Mouse (Mus musculus) kidney, embryonic 16.5 days (tissue): ENCODE results near the gene Ccdc153. TPM values are rescaled to one million over a fixed set of nuclear protein-coding genes. Genes with fewer than 3 reads are reported as not detected.

Experiments used
- ATAC-seq: fragments of 200-750 bp; cut with Nextera tagmentation; 2 replicates; pipeline ENCODE4 v1.8.0; 2017; ENCODE audit warnings: moderate TSS enrichment; ENCODE audit not compliant: low FRiP score, low TSS enrichment
- H3K27ac ChIP-seq: fragments of 300-500 bp; sonication (generic); 2 replicates; pipeline ENCODE4 v1.5.1; 2014; ENCODE audit warnings: low read length
- H3K27me3 ChIP-seq: fragments of 300-500 bp; sonication (generic); 2 replicates; pipeline ENCODE4 v1.6.1; 2014; ENCODE audit warnings: low read length, control low read depth, mixed read lengths; ENCODE audit not compliant: insufficient read depth
- H3K36me3 ChIP-seq: fragments of 300-500 bp; sonication (generic); 2 replicates; pipeline ENCODE4 v1.6.1; 2014; ENCODE audit warnings: low read length, control low read depth, mixed read lengths; ENCODE audit not compliant: insufficient read depth
- H3K4me1 ChIP-seq: fragments of 300-500 bp; sonication (generic); 2 replicates; pipeline ENCODE4 v1.6.1; 2014; ENCODE audit warnings: low read length, control low read depth, mixed read lengths; ENCODE audit not compliant: insufficient read depth
- H3K4me2 ChIP-seq: fragments of 300-500 bp; sonication (generic); replicated peaks from 2 replicates; pipeline ENCODE4 v1.6.1; 2014; ENCODE audit warnings: low read depth, low read length
- H3K4me3 ChIP-seq: fragments of 300-500 bp; sonication (generic); 2 replicates; pipeline ENCODE4 v1.5.1; 2014; ENCODE audit warnings: mild to moderate bottlenecking, low read length
- H3K9ac ChIP-seq: fragments of 300-500 bp; sonication (generic); replicated peaks from 2 replicates; pipeline ENCODE4 v1.6.1; 2014; ENCODE audit warnings: low read length
- H3K9me3 ChIP-seq: fragments of 300-500 bp; sonication (generic); 2 replicates; pipeline ENCODE4 v1.6.1; 2016; ENCODE audit warnings: low read length, control low read depth
- WGBS: fragments of 180-500 bp; shearing (Covaris S2); extraction: QIAGEN DNeasy Blood & Tissue Kit; methylation state at CpG from one replicate; pipeline ENCODE4 v1.1.7; 2014; 5-methylcytosine and 5-hydroxymethylcytosine counted together
- polyA plus RNA-seq: library from polyadenylated mRNA; unstranded; fragments of >200 nt; fragmentation: Nextera tagmentation; extraction: Ambion mirVana; gene quantifications from 2 replicates; pipeline ENCODE4 v1.2.1, GENCODE M21; 2015

The Ccdc153 gene
- polyA plus RNA-seq, 1 experiment from 2014 or later: not detected

- peak within 1 kb of the TSS; percentile 46 for H3K4me2 ChIP-seq
- WGBS: 62% methylated on average over 10 of the region's 10 CpGs
- 0 out of 2 replicates have a peak within 1 kb of the TSS, but pooled peaks have one; percentile 10 for H3K9ac ChIP-seq
- no peaks in the 10 kb centered on the region for H3K36me3 ChIP-seq
- peaks cover 26% of the 10 kb centered on the region for H3K4me1 ChIP-seq
- ATAC-seq: no peak
- H3K9me3 ChIP-seq: no peaks in the 10 kb centered on the region
- H3K27ac ChIP-seq: 0 out of 2 replicates have a peak within 1 kb of the TSS, but pooled peaks have one; percentile 20
- H3K4me3 ChIP-seq: peak within 1 kb of the TSS; percentile 19
- H3K27me3 ChIP-seq: no peaks in the 10 kb centered on the region
Measured at GRCm38 (mm10) chr9:44251314-44251713, 10.8 kb downstream of the Ccdc153 start, which contains the start of gene Pdzd3. Gene Pdzd3, minus strand, starts transcription at chr9:44251471.

- 79% methylated on average over 6 of the region's 6 CpGs for WGBS
- Histone ChIP-seq H3K27ac (no peak overlapping the region), H3K4me2 (no peak overlapping the region), H3K27me3 (no peaks in the 10 kb centered on the region), H3K4me1 (peaks cover 26% of the 10 kb centered on the region), H3K36me3 (no peaks in the 10 kb centered on the region), H3K9ac (no peak overlapping the region), H3K9me3 (no peaks in the 10 kb centered on the region), H3K4me3 (no peak overlapping the region)
- no peak for ATAC-seq
Measured at GRCm38 (mm10) chr9:44253441-44253840, 13.0 kb downstream of the Ccdc153 start.

- WGBS: 9% methylated on average over 5 of the region's 5 CpGs
- H3K4me3 ChIP-seq: no peak overlapping the region
- no peak overlapping the region for H3K9ac ChIP-seq
- H3K27me3 ChIP-seq: no peaks in the 10 kb centered on the region
- H3K4me1 ChIP-seq: peaks cover 25% of the 10 kb centered on the region
- no peaks in the 10 kb centered on the region for H3K9me3 ChIP-seq
- no peak overlapping the region for H3K27ac ChIP-seq
- H3K4me2 ChIP-seq: no peak overlapping the region
- no peaks in the 10 kb centered on the region for H3K36me3 ChIP-seq
- ATAC-seq: no peak
Measured at GRCm38 (mm10) chr9:44254508-44255135, 14.1 kb downstream of the Ccdc153 start.

- H3K27ac ChIP-seq: no peak overlapping the region
- H3K4me1 ChIP-seq: peaks cover 20% of the 10 kb centered on the region
- H3K36me3 ChIP-seq: no peaks in the 10 kb centered on the region
- 71% methylated on average over 6 of the region's 6 CpGs for WGBS
- no peak overlapping the region for H3K9ac ChIP-seq
- ATAC-seq: no peak
- no peak overlapping the region for H3K4me3 ChIP-seq
- H3K27me3 ChIP-seq: no peaks in the 10 kb centered on the region
- H3K9me3 ChIP-seq: no peaks in the 10 kb centered on the region
- no peak overlapping the region for H3K4me2 ChIP-seq
Measured at GRCm38 (mm10) chr9:44255136-44255521, 14.7 kb downstream of the Ccdc153 start.

- WGBS: 79% methylated on average over 8 of the region's 8 CpGs
- H3K9me3 ChIP-seq: no peaks in the 10 kb centered on the region
- H3K36me3 ChIP-seq: no peaks in the 10 kb centered on the region
- H3K4me3 ChIP-seq: no peak overlapping the region
- no peaks in the 10 kb centered on the region for H3K27me3 ChIP-seq
- no peak overlapping the region for H3K4me2 ChIP-seq
- H3K27ac ChIP-seq: no peak overlapping the region
- H3K9ac ChIP-seq: no peak overlapping the region
- ATAC-seq: no peak
- H3K4me1 ChIP-seq: peaks cover 11% of the 10 kb centered on the region
Measured at GRCm38 (mm10) chr9:44256213-44256612, 15.7 kb downstream of the Ccdc153 start.

- 87% methylated on average over 10 of the region's 10 CpGs for WGBS
- Histone ChIP-seq H3K4me1 (0 out of 2 replicates have a peak, but pooled peaks cover 7% of the 10 kb centered on the region), H3K4me2 (no peak overlapping the region), H3K9ac (no peak overlapping the region), H3K4me3 (no peak overlapping the region), H3K27ac (no peak overlapping the region), H3K9me3 (no peaks in the 10 kb centered on the region), H3K27me3 (no peaks in the 10 kb centered on the region), H3K36me3 (0 out of 2 replicates have a peak, but pooled peaks cover 5% of the 10 kb centered on the region)
- ATAC-seq: no peak
Measured at GRCm38 (mm10) chr9:44259014-44259413, 18.5 kb downstream of the Ccdc153 start.

GRCm38 (mm10) chr9:44261388-44261787 is 20.9 kb downstream of the Ccdc153 start:
- Histone ChIP-seq H3K4me2 (no peak overlapping the region), H3K27ac (no peak overlapping the region), H3K4me1 (no peaks in the 10 kb centered on the region), H3K27me3 (no peaks in the 10 kb centered on the region), H3K36me3 (0 out of 2 replicates have a peak, but pooled peaks cover 5% of the 10 kb centered on the region), H3K9ac (no peak overlapping the region), H3K9me3 (no peaks in the 10 kb centered on the region), H3K4me3 (no peak overlapping the region)
- 86% methylated on average over 14 of the region's 14 CpGs for WGBS
- no peak for ATAC-seq

- Histone ChIP-seq H3K4me2 (peak overlapping the region; percentile 89; the same call in 1 of the 2 replicates), H3K4me1 (peaks cover 8% of the 10 kb centered on the region; the same call in 1 of the 2 replicates), H3K36me3 (0 out of 2 replicates have a peak, but pooled peaks cover 5% of the 10 kb centered on the region), H3K27ac (no peak overlapping the region), H3K9ac (0 out of 2 replicates have a peak overlapping the region, but pooled peaks have one; percentile 95), H3K9me3 (peaks cover 5% of the 10 kb centered on the region; the same call in 1 of the 2 replicates), H3K27me3 (no peaks in the 10 kb centered on the region), H3K4me3 (no peak overlapping the region)
- ATAC-seq: no peak
- WGBS: 64% methylated on average over 8 of the region's 8 CpGs
Measured at GRCm38 (mm10) chr9:44266478-44267226, 26.2 kb downstream of the Ccdc153 start.

- Histone ChIP-seq H3K36me3 (no peaks in the 10 kb centered on the region), H3K4me2 (peak overlapping the region; percentile 89), H3K9me3 (peaks cover 5% of the 10 kb centered on the region; the same call in 1 of the 2 replicates), H3K9ac (peak overlapping the region; percentile 95), H3K27me3 (no peaks in the 10 kb centered on the region), H3K4me1 (peaks cover 8% of the 10 kb centered on the region; the same call in 1 of the 2 replicates), H3K4me3 (peak overlapping the region; percentile 61), H3K27ac (peak overlapping the region; percentile 75)
- ATAC-seq: peak; percentile 39; the same call in 1 of the 2 replicates
- WGBS: 8% methylated on average over 23 of the region's 23 CpGs
Measured at GRCm38 (mm10) chr9:44267319-44268026, 27.0 kb downstream of the Ccdc153 start.
